Mouse (Mus musculus): Measurements from ENCODE around the gene Hcls1. TPM values are rescaled to one million over a fixed set of nuclear protein-coding genes. Genes with fewer than 3 reads are reported as not detected.

The Hcls1 gene
- total RNA-seq, 4 experiments from 2014 or later = 0.89 to 2.0 (median 1.7) TPM

DNA sequence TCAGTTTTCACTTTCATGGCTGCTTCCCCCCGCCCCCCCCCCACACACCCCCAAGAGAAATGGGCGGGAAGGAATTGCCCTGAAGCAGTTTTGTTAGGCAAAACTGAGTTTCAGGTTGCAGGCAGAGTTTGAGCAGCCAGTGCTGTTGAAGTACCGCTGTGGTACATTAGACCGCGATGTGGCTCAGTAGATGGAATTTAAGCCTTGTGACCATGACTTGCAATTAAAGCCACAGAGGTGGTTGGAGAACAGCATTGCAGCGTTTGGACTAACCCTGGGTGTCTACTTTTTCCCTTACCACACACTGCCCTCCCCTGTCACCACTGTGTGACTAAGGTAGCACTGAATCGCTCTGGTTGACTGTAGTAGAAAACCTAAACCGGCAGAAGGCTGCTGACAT lies 54.7 kb downstream of the Hcls1 start:
- peak in 1 of 2 experiments; percentile 55 for DNase-seq (ENCODE audit: low spot score in 2 of 2)

GRCm38 (mm10) chr16:36989999-36990625 lies 55.3 kb downstream of the Hcls1 start, which contains the start of gene Fbxo40:
Gene Fbxo40 (minus strand): TSS chr16:36990467.
- peak in 1 of 2 experiments; percentile 56 for DNase-seq (ENCODE audit: low spot score in 2 of 2)

DNA sequence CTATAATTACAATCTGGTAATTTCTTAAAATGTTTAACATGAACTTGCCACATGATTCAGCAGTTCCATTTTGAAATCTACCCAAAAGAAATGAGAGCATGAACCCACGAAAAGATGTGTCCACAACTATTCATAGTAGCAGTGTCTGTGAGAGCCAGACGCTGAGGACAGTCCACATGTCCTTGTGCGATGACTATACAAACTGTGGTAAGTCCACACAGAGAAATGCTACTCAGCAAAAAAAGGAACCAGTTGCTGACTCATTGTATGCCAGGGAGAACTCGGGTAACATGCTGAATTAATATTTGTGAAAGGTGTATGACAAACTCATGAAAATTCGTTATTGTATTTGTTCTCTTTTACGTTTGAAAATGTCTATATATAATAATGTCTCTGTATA lies 62.9 kb downstream of the Hcls1 start:
- DNase-seq (ENCODE audit: low spot score in 2 of 2) = no peak

GRCm38 (mm10) chr16:36999366-36999972 lies 64.7 kb downstream of the Hcls1 start:
- DNase-seq (ENCODE audit: low spot score in 2 of 2) = no peak

- no peak for DNase-seq (ENCODE audit: low spot score in 2 of 2)
Observed at GRCm38 (mm10) chr16:37009262-37009661, 74.5 kb downstream of the Hcls1 start.

DNA sequence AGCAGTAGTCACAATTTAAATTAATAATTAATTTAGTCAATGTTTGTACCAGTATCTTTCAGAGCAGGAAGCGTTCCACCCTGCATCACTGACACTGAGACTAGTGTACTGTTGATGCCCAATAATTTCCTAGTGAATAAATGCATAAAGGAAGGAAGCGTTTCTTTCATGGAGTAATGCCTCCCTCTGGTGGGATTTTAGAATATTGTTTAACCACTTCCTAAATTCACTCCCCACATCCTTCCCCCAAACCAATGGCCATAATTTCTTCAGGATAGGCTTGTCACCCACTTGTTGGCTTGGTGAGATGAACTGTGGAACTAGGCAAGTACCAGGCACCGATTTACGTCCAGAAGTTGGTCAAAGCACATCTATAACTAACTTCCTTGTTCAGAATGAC lies 75.6 kb downstream of the Hcls1 start:
- no peak for DNase-seq (ENCODE audit: low spot score in 2 of 2)

GRCm38 (mm10) chr16:37011061-37011921 lies 76.5 kb downstream of the Hcls1 start, which contains the start of gene Polq:
Gene Polq (plus strand): TSS chr16:37011786.
- peak; percentile 85 to 87 for DNase-seq (ENCODE audit: low spot score in 2 of 2)

- DNase-seq (ENCODE audit: low spot score in 2 of 2) = no peak
Observed at GRCm38 (mm10) chr16:37011922-37012289, 77.1 kb downstream of the Hcls1 start.

DNA sequence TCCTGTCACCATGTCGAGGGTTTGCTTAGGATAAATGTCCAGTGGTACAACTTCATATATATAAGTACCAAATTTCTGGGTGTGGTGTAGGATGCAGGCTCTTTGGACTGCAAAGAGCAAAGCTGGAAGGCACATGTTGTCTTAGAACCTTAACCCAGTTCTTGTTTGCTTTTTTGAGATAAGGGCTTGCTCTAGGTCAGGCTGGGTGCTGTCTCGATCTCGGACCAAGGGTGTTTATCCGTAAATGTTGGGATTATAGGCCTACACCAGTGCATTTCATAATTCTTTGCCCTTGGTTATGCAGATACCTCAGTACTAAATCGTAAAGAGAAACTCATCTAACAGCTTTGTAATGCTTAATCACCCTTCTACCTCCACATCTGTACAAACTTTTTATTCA lies 77.6 kb downstream of the Hcls1 start:
- no peak for DNase-seq (ENCODE audit: low spot score in 2 of 2)

Other genes with a start within 250 kb of the Hcls1 start
- under 1 TPM in 2 of 4 experiments, not detected in 2; 0.17 to 0.20 TPM for gene Ildr1, start 241.0 kb upstream of the Hcls1 start, total RNA-seq (2022)
- gene Slc15a2, start 150.0 kb upstream of the Hcls1 start, total RNA-seq (2022) = 1 to 10 TPM in 2 of 4 experiments, under 1 TPM in 2; 0.51 to 2.5 (median 1.5) TPM
- gene Iqcb1, start 106.6 kb upstream of the Hcls1 start, total RNA-seq (2022) = 1 to 10 TPM; 3.9 to 4.9 (median 4.8) TPM
- under 1 TPM in 1 of 4 experiments, not detected in 3; 0.67 TPM for gene Eaf2, start 60.0 kb upstream of the Hcls1 start, total RNA-seq (2022)
- gene Golgb1, start 59.8 kb upstream of the Hcls1 start, total RNA-seq (2022) = 10 to 100 TPM; 27.1 to 32.0 (median 28.2) TPM
- 100 to 1,000 TPM; 312 to 390 (median 343) TPM for gene Fbxo40, start 55.5 kb downstream of the Hcls1 start, total RNA-seq (2022)
- 1 to 10 TPM in 1 of 4 experiments, under 1 TPM in 3; 0.39 to 1.7 (median 0.52) TPM for gene Polq, start 76.8 kb downstream of the Hcls1 start, total RNA-seq (2022)